Mouse (Mus musculus) limb, embryonic 13.5 days (tissue): ENCODE data around the gene Hsf2bp. TPM values are rescaled to one million over a fixed set of nuclear protein-coding genes. Genes with fewer than 3 reads are reported as not detected.

Experiments
- ATAC-seq: fragments of 200-750 bp; cut with Nextera tagmentation; 2 replicates; pipeline ENCODE4 v1.8.0; 2017; ENCODE audit warnings: low read depth, moderate number of reproducible peaks, moderate TSS enrichment; ENCODE audit not compliant: low FRiP score
- H3K27ac ChIP-seq: fragments of 300-500 bp; sonication (generic); 2 replicates; pipeline ENCODE4 v1.5.1; 2015; ENCODE audit warnings: inconsistent platforms, mild to moderate bottlenecking, moderate library complexity
- H3K27me3 ChIP-seq: fragments of 300-500 bp; sonication (generic); 2 replicates; pipeline ENCODE4 v1.6.1; 2015; ENCODE audit warnings: mild to moderate bottlenecking, inconsistent platforms
- H3K36me3 ChIP-seq: fragments of 300-500 bp; sonication (generic); 2 replicates; pipeline ENCODE4 v1.6.1; 2015; ENCODE audit warnings: inconsistent platforms, mild to moderate bottlenecking, moderate library complexity
- H3K4me1 ChIP-seq: fragments of 300-500 bp; sonication (generic); 2 replicates; pipeline ENCODE4 v1.6.1; 2015; ENCODE audit warnings: inconsistent platforms
- H3K4me2 ChIP-seq: fragments of 300-500 bp; sonication (generic); replicated peaks from 2 replicates; pipeline ENCODE4 v1.6.1; 2015; ENCODE audit warnings: inconsistent platforms, mild to moderate bottlenecking, moderate library complexity
- H3K4me3 ChIP-seq: fragments of 300-500 bp; sonication (generic); 2 replicates; pipeline ENCODE4 v1.5.1; 2015; ENCODE audit warnings: moderate library complexity, mild to moderate bottlenecking, inconsistent platforms
- H3K9ac ChIP-seq: fragments of 300-500 bp; sonication (generic); 2 replicates; pipeline ENCODE4 v1.6.1; 2015; ENCODE audit warnings: mild to moderate bottlenecking, inconsistent platforms
- H3K9me3 ChIP-seq: fragments of 300-500 bp; sonication (generic); 2 replicates; pipeline ENCODE4 v1.6.1; 2016; ENCODE audit warnings: inconsistent platforms
- WGBS: fragments of 180-500 bp; shearing (Covaris S2); methylation state at CpG from one replicate; pipeline ENCODE4 v1.1.7; 2015; 5-methylcytosine and 5-hydroxymethylcytosine counted together
- polyA plus RNA-seq: library from polyadenylated mRNA; unstranded; fragments of >200 nt; fragmentation: Nextera tagmentation; extraction: Ambion mirVana; gene quantifications from 2 replicates; pipeline ENCODE4 v1.2.1, GENCODE M21; 2015

The Hsf2bp gene
- polyA plus RNA-seq, 1 experiment from 2014 or later: 0.64 TPM

DNA sequence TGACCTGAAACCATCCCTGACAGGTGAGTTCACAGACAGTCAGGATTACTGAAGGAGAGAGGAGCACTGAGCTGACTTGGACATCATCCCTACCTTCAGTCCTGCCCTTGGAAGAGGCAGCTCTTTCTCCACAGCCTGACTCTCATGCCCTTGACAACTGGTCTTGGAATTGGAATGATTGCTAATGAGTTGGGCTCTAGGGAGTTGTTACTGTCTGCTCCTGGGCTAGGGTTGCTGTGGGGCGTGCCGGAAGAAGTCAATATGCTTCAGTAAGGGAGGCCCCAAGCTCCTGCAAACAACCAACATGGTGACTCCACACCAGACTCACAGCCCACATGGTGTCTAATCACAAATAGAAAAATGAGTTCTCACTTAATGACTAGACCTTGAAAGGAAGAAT lies 21.7 kb upstream of the Hsf2bp start:
- H3K9ac ChIP-seq: no peak overlapping the region
- H3K9me3 ChIP-seq: no peaks in the 10 kb centered on the region
- ATAC-seq: no peak
- H3K36me3 ChIP-seq: peaks cover 97% of the 10 kb centered on the region
- H3K4me3 ChIP-seq: no peak overlapping the region
- no peaks in the 10 kb centered on the region for H3K4me1 ChIP-seq
- no peak overlapping the region for H3K4me2 ChIP-seq
- no peaks in the 10 kb centered on the region for H3K27me3 ChIP-seq
- no peak overlapping the region for H3K27ac ChIP-seq
- 95% methylated on average over 2 of the region's 2 CpGs for WGBS

DNA sequence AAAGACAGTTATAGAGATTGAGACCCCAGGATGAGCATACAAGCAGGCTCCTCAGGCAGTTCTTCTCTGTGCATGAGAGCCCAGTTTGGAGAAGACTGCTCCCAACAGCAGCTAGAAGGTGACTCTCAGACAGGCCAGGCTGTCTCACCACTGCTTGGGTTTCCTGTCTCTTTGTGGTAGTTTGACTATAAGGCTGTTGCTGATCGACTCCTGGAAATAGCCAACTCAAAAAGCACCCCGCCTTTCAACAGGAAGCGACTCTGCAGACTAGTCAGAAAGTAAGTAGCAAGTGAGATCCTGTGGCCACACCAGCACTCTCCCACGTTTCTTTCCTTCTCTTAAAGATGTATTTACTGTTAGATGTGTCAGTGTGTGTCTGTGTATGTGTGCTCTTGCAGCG lies 17.5 kb upstream of the Hsf2bp start:
- WGBS: 92% methylated on average over 5 of the region's 5 CpGs
- H3K4me1 ChIP-seq: no peaks in the 10 kb centered on the region
- peaks cover 98% of the 10 kb centered on the region for H3K36me3 ChIP-seq
- H3K27ac ChIP-seq: no peak overlapping the region
- no peaks in the 10 kb centered on the region for H3K9me3 ChIP-seq
- no peak for ATAC-seq
- H3K4me3 ChIP-seq: no peak overlapping the region
- no peak overlapping the region for H3K4me2 ChIP-seq
- H3K9ac ChIP-seq: no peak overlapping the region
- H3K27me3 ChIP-seq: no peaks in the 10 kb centered on the region

DNA sequence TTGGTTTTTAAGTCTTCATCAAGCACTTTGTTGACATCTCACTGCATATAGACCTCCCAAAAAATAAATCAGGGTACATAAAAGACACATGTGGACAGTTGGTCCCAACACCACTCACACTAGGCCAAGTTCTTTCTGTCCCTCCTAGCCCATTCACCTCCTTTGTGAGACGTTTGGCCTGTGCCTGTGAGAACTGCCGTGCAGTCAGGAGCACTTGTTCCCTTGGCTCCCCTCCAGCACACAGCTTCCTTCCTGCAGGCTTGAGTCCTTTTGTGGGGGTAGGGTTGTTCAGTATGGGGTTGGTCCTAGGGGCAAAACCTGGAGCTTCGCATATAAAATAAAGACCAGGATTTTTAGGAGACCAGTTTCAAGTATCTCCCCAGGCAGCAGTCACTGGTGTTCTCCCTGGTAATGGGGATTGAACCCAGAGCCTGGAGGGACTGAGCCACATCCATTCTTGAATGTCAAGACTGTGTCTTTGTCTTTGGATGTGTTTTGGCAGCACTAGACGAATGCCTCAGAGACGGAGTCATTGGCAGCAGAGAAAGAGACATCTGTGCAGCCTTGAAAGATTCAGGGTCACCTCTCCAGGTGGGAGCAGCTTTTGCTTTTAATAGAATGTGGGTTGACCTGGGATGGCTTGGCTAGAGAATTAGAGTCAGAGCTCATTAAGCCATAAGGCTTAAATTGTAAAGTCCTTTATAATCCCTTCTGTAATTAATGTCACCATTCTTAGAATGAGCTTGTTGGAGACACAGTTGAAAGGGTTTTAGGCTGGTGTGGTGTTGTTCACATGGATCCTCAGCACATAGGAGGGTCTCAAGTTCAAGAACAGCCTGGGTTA lies 16.3 kb upstream of the Hsf2bp start:
- WGBS: 79% methylated on average over 5 of the region's 5 CpGs
- Histone ChIP-seq H3K9me3 (no peaks in the 10 kb centered on the region), H3K9ac (no peak overlapping the region), H3K27ac (no peak overlapping the region), H3K4me1 (no peaks in the 10 kb centered on the region), H3K36me3 (peaks cover 98% of the 10 kb centered on the region), H3K27me3 (no peaks in the 10 kb centered on the region), H3K4me2 (no peak overlapping the region), H3K4me3 (no peak overlapping the region)
- no peak for ATAC-seq

DNA sequence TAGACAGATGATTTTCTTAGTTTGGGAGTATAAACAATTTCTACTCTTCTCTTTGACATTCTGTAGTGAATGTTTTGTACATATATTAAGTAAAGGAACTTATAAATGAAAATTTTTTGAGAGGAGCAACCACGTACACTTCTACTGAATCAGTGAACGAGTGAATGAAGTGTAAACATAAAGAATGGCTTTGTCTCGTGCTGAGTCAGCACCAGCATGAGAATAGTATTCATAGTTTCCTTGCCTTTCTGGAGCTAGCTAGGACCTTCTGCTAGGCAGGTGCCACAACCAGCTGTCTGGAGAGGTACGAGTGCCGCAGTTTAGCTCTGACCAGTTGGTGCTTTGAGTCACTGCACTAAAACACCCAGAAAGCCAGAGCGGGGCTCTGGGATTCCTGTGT lies 14.5 kb upstream of the Hsf2bp start:
- Histone ChIP-seq H3K9me3 (no peaks in the 10 kb centered on the region), H3K4me2 (no peak overlapping the region)

DNA sequence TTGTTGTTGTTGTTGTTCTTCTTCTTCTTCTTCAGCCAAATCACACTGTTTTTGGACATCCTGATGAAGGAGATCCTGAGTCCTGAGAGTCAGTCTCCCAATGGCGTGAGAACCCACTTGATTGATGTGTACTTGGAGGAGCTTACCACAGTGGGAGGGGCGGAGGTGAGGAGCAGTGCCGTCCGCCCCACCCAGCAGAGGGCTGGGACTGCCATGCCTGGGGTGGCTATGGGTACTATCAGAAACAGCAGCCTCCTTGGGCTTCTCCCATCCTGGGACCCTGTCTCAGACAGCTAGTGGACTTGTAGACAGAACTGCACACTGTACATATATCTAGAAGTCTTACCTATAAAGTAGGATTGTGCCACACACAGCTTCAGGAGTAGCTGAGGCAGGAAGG lies 13.8 kb upstream of the Hsf2bp start:
- no peaks in the 10 kb centered on the region for H3K9me3 ChIP-seq
- no peaks in the 10 kb centered on the region for H3K27me3 ChIP-seq
- no peak overlapping the region for H3K27ac ChIP-seq
- H3K4me3 ChIP-seq: no peak overlapping the region
- 80% methylated on average over 4 of the region's 4 CpGs for WGBS
- H3K4me1 ChIP-seq: no peaks in the 10 kb centered on the region
- H3K36me3 ChIP-seq: peaks cover 96% of the 10 kb centered on the region
- H3K9ac ChIP-seq: no peak overlapping the region
- no peak for ATAC-seq
- H3K4me2 ChIP-seq: no peak overlapping the region

More for the DNA sequence above, 14.5 kb upstream of the Hsf2bp start:
- Histone ChIP-seq H3K9ac (no peak overlapping the region), H3K36me3 (peaks cover 97% of the 10 kb centered on the region), H3K4me3 (no peak overlapping the region), H3K27me3 (no peaks in the 10 kb centered on the region), H3K4me1 (no peaks in the 10 kb centered on the region), H3K27ac (no peak overlapping the region)
- WGBS: 90% methylated on average over 6 of the region's 6 CpGs
- no peak for ATAC-seq

DNA sequence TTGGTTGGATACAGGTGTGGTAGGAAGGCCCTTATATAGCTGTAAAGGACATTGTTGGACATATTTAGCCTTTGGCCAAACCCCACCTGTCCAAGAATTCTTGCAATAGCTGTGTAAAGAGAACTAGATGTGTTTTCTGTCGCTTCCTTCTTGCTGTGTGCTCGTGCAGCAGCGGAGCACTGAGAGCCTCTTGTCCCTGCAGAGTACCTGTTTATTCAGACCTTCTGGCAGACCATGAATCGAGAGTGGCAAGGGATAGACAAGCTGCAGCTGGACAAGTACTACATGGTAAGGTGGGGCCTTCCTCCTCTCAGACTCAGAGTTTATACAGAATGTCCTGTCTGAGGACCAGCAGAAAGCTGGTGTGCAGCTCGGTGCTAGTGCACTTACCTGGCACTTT lies 12.2 kb upstream of the Hsf2bp start:
- Histone ChIP-seq H3K36me3 (peaks cover 80% of the 10 kb centered on the region), H3K27ac (no peak overlapping the region), H3K9ac (no peak overlapping the region), H3K9me3 (no peaks in the 10 kb centered on the region), H3K4me1 (no peaks in the 10 kb centered on the region), H3K4me3 (no peak overlapping the region), H3K4me2 (no peak overlapping the region), H3K27me3 (no peaks in the 10 kb centered on the region)
- 83% methylated on average over 5 of the region's 5 CpGs for WGBS
- ATAC-seq: no peak

DNA sequence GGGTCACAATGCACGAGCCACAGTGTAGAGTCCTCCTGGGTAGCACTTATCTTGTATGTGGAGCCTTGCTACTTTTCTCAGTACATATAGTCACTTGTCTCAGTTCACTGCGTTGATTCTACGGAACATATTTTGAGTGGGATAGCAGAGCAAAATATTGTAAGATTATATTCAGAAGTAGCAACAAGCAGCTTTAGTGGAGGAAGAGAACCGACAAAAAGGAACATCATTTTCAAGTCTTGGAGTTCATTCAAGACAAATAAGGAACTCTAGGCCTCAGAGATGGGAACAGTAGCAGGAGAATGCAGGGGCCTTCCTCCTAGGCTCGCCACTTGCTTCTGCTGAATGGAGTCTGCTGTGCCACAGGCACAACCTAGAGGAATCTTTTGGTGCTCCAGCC lies 10.4 kb upstream of the Hsf2bp start:
- Histone ChIP-seq H3K27ac (no peak overlapping the region), H3K9ac (no peak overlapping the region), H3K4me1 (no peaks in the 10 kb centered on the region), H3K4me2 (no peak overlapping the region), H3K9me3 (no peaks in the 10 kb centered on the region), H3K36me3 (peaks cover 62% of the 10 kb centered on the region), H3K4me3 (no peak overlapping the region), H3K27me3 (no peaks in the 10 kb centered on the region)
- ATAC-seq: no peak
- WGBS: 94% methylated on average over 5 of the region's 5 CpGs

DNA sequence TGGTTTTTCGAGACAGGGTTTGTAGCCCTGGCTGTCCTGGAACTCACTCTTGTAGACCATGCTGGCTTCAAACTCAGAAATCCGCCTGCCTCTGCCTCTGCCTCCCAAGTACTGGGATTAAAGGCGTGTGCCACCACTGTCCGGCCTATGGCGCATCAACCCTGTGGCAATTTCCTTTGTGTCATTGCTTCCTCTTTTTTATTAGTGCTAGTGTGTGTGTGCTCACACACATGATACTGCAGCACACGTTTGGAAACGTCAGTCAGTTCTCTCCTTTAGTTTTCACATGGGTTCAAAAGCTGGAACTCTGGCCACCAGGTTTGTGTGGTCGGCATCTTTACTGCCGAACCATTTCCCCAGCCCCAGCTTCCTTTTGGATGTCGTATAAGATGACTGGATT lies 4.1 kb upstream of the Hsf2bp start:
- Histone ChIP-seq H3K27ac (no peak overlapping the region), H3K4me3 (no peak overlapping the region), H3K27me3 (no peaks in the 10 kb centered on the region), H3K4me1 (peaks cover 20% of the 10 kb centered on the region), H3K9me3 (no peaks in the 10 kb centered on the region), H3K9ac (no peak overlapping the region), H3K36me3 (peaks cover 13% of the 10 kb centered on the region), H3K4me2 (no peak overlapping the region)
- WGBS: 81% methylated on average over 10 of the region's 10 CpGs
- no peak for ATAC-seq

DNA sequence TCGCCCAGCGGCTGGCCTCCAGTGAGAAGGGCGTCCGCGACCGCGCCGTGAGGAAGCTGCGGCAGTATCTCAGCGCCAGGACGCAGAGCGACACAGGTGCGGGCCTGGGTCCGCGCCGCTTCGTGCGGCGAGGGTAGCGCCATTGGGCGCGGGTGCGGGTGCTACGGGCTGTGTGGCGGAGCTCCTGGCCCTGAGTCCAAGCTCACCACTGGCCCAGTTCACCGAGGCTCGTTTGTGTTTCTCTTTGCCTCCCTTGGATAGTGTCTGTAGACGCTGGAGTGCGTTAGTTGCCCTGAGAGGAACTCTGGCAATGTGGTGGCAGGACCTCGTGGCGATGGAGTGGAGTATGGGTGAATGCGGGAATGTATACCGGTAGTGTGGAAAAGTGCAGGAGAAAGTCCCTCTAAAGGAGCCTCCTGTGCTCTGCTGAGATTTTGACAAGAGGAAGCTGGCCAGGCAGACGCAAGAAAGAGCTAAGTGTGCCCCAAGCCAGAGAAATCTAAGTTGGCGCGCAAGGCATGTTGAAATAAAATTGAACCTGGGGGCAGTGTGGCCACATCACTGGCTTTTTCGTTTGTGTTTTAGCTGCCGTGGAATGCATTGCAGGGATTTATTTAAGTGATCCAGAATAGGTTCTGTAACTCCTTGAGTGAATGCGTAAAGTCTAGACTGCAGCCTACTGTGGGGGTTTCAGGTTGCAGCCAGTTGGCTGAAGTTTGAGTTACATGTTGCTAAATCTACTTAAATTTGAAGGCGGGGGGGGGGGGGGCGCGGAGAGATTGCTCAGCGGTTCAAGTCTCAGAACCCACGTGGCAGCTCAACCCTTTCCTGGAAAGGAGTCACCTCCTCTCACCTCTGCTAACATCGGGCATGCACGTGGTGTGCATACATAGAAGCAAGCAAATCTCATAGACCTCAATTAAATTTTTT lies 625 bp upstream of the Hsf2bp start:
- peak; percentile 53 for ATAC-seq
- Histone ChIP-seq H3K9me3 (no peaks in the 10 kb centered on the region), H3K27me3 (no peaks in the 10 kb centered on the region), H3K4me2 (peak overlapping the region; percentile 89), H3K9ac (peak overlapping the region; percentile 88), H3K27ac (peak overlapping the region; percentile 85), H3K4me3 (peak overlapping the region; percentile 79), H3K4me1 (peaks cover 20% of the 10 kb centered on the region), H3K36me3 (peaks cover 11% of the 10 kb centered on the region)
- WGBS: under 1% methylated on average over 46 of the region's 46 CpGs

DNA sequence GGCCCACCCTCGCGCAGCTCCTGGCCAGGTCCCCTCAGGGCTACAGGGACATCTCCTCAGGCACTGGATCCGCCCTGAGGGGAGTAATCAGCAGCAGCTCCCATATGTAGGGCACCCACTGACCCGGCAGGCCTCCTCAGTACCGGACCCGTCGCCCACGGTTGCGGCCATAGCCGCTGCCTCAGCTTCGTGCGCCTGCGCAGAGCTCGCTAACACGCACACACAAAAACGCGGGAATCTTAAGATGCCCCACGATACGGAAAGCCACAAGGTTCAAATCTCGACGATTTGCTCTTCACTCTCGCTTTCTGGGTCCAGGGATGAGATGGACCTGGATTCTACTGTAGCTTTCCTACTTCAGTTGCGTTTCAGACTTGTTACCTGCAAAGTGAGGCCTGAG lies 1.8 kb downstream of the Hsf2bp start:
- no peak overlapping the region for H3K4me3 ChIP-seq
- 88% methylated on average over 23 of the region's 23 CpGs for WGBS
- ATAC-seq: no peak

DNA sequence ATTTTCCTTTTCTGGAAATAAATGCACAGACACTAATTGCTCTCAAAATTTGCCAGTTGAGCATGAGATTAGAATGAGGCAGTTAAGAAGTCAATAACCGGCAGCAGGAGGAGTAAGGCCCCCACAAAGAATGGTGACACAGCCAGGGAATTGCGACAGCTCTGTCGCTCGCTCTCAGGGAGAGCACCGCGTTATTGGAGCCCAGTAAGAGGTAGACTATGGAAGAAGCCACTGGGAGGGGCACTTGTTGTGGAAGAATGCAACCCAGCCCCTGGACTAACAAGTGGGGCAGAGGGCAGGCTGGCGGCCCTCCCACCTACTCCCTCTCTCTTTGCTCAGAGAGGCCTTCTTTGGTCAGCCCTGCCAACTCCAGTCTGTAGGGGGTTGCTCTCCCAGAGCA lies 4.5 kb downstream of the Hsf2bp start:
- H3K36me3 ChIP-seq: no peaks in the 10 kb centered on the region
- ATAC-seq: no peak
- 58% methylated on average over 7 of the region's 7 CpGs for WGBS

More for the DNA sequence above, 1.8 kb downstream of the Hsf2bp start:
- Histone ChIP-seq H3K27ac (no peak overlapping the region), H3K9me3 (no peaks in the 10 kb centered on the region), H3K4me2 (no peak overlapping the region), H3K27me3 (no peaks in the 10 kb centered on the region), H3K36me3 (no peaks in the 10 kb centered on the region; the same call in 1 of the 2 replicates), H3K9ac (no peak overlapping the region), H3K4me1 (peaks cover 20% of the 10 kb centered on the region)

DNA sequence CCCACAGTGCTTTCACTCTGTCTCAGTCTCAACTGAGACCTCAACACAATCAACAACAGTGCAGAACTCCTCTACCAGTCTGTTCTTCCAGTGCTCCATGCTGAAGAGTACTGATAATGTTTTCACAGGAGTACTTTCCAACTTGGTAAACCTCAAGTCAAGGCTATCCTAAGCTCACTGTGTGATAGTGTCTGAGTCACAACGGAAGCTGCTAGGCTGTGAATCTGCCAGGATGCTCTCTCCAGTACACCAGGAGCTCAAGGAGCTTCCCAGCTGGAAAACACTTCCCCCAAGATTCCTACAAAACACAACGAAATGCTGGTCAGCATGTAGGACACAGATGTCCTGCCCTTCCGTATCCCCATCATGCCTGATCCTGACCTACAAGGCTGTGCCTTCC lies 7.8 kb downstream of the Hsf2bp start:
- no peak for ATAC-seq
- H3K27ac ChIP-seq: no peak overlapping the region
- no peak overlapping the region for H3K4me3 ChIP-seq
- 83% methylated on average over 3 of the region's 3 CpGs for WGBS
- peaks cover 10% of the 10 kb centered on the region for H3K4me1 ChIP-seq
- no peaks in the 10 kb centered on the region for H3K36me3 ChIP-seq
- no peak overlapping the region for H3K4me2 ChIP-seq
- H3K9me3 ChIP-seq: no peaks in the 10 kb centered on the region
- no peaks in the 10 kb centered on the region for H3K27me3 ChIP-seq
- peak overlapping the region; percentile 39 for H3K9ac ChIP-seq

More for the DNA sequence above, 4.5 kb downstream of the Hsf2bp start:
- H3K9ac ChIP-seq: no peak overlapping the region
- peaks cover 4% of the 10 kb centered on the region for H3K4me1 ChIP-seq
- no peaks in the 10 kb centered on the region for H3K9me3 ChIP-seq
- no peaks in the 10 kb centered on the region for H3K27me3 ChIP-seq
- H3K4me2 ChIP-seq: no peak overlapping the region
- H3K4me3 ChIP-seq: no peak overlapping the region
- no peak overlapping the region for H3K27ac ChIP-seq
